Mouse (Mus musculus): ENCODE measurements around the gene Exosc7. TPM values are rescaled to one million over a fixed set of nuclear protein-coding genes. Genes with fewer than 3 reads are reported as not detected.

Gene Exosc7
- 19.9 TPM for polyA plus RNA-seq (2014; fragmentation: Illumina TruSeq; extraction: RNeasy Lipid Tissue Mini Kit (QIAGEN cat#74804); ENCODE audit: low read depth, low replicate concordance)

GRCm38 (mm10) chr9:123112805-123113521 lies at the start of gene Exosc7, which contains the start of gene Zdhhc3:
Exosc7 (plus strand) TSS chr9:123113215.
Zdhhc3 (minus strand) TSS chr9:123113205.

GRCm38 (mm10) chr9:123150241-123151020 lies 37.4 kb downstream of the Exosc7 start, which contains the start of gene Clec3b:
Clec3b (plus strand) TSS chr9:123150946.

Other genes with a start within 250 kb of the Exosc7 start
- gene Zfp445, start 247.2 kb upstream of the Exosc7 start, polyA plus RNA-seq (2014; fragmentation: Illumina TruSeq; extraction: RNeasy Lipid Tissue Mini Kit (QIAGEN cat#74804); ENCODE audit: low read depth, low replicate concordance): 161 TPM
- gene Zkscan7, start 227.5 kb upstream of the Exosc7 start, polyA plus RNA-seq (2014; fragmentation: Illumina TruSeq; extraction: RNeasy Lipid Tissue Mini Kit (QIAGEN cat#74804); ENCODE audit: low read depth, low replicate concordance): 40.1 TPM
- 3.2 TPM for gene Zfp105, start 190.1 kb upstream of the Exosc7 start, polyA plus RNA-seq (2014; fragmentation: Illumina TruSeq; extraction: RNeasy Lipid Tissue Mini Kit (QIAGEN cat#74804); ENCODE audit: low read depth, low replicate concordance)
- 105 TPM for gene 1110059G10Rik, start 162.2 kb upstream of the Exosc7 start, polyA plus RNA-seq (2014; fragmentation: Illumina TruSeq; extraction: RNeasy Lipid Tissue Mini Kit (QIAGEN cat#74804); ENCODE audit: low read depth, low replicate concordance)
- gene Kif15, start 162.2 kb upstream of the Exosc7 start, polyA plus RNA-seq (2014; fragmentation: Illumina TruSeq; extraction: RNeasy Lipid Tissue Mini Kit (QIAGEN cat#74804); ENCODE audit: low read depth, low replicate concordance): 29.9 TPM
- 10.6 TPM for gene Tmem42, start 91.9 kb upstream of the Exosc7 start, polyA plus RNA-seq (2014; fragmentation: Illumina TruSeq; extraction: RNeasy Lipid Tissue Mini Kit (QIAGEN cat#74804); ENCODE audit: low read depth, low replicate concordance)
- gene Tgm4, start 78.5 kb upstream of the Exosc7 start, polyA plus RNA-seq (2014; fragmentation: Illumina TruSeq; extraction: RNeasy Lipid Tissue Mini Kit (QIAGEN cat#74804); ENCODE audit: low read depth, low replicate concordance): not detected
- 42.0 TPM for gene Zdhhc3, start within 50 bp of the Exosc7 start, polyA plus RNA-seq (2014; fragmentation: Illumina TruSeq; extraction: RNeasy Lipid Tissue Mini Kit (QIAGEN cat#74804); ENCODE audit: low read depth, low replicate concordance)
- not detected for gene Clec3b, start 37.7 kb downstream of the Exosc7 start, polyA plus RNA-seq (2014; fragmentation: Illumina TruSeq; extraction: RNeasy Lipid Tissue Mini Kit (QIAGEN cat#74804); ENCODE audit: low read depth, low replicate concordance)
- gene Cdcp1, start 102.8 kb downstream of the Exosc7 start, polyA plus RNA-seq (2014; fragmentation: Illumina TruSeq; extraction: RNeasy Lipid Tissue Mini Kit (QIAGEN cat#74804); ENCODE audit: low read depth, low replicate concordance): 66.9 TPM
- gene Tmem158, start 147.5 kb downstream of the Exosc7 start, polyA plus RNA-seq (2014; fragmentation: Illumina TruSeq; extraction: RNeasy Lipid Tissue Mini Kit (QIAGEN cat#74804); ENCODE audit: low read depth, low replicate concordance): 8.1 TPM

Data from sigmoid colon, adult 10 weeks (tissue).